Mouse (Mus musculus) stomach, embryonic 16.5 days (tissue): ENCODE data around the gene Sqstm1. TPM values are rescaled to one million over a fixed set of nuclear protein-coding genes. Genes with fewer than 3 reads are reported as not detected.

Experiments used
- ATAC-seq: fragments of 200-750 bp; cut with Nextera tagmentation; 2 replicates; pipeline ENCODE4 v1.8.0; 2017; ENCODE audit warnings: moderate number of reproducible peaks, moderate TSS enrichment; ENCODE audit not compliant: insufficient read depth, low FRiP score
- H3K27ac ChIP-seq: fragments of 300-500 bp; sonication (generic); 2 replicates; pipeline ENCODE4 v1.5.1; 2014; ENCODE audit warnings: low read length
- H3K27me3 ChIP-seq: fragments of 300-500 bp; sonication (generic); 2 replicates; pipeline ENCODE4 v1.6.1; 2014; ENCODE audit warnings: low read length, control low read depth, mixed read lengths; ENCODE audit not compliant: control insufficient read depth, insufficient read depth
- H3K36me3 ChIP-seq: fragments of 300-500 bp; sonication (generic); 2 replicates; pipeline ENCODE4 v1.6.1; 2014; ENCODE audit warnings: low read length; ENCODE audit not compliant: control insufficient read depth, insufficient read depth
- H3K4me1 ChIP-seq: fragments of 300-500 bp; sonication (generic); 2 replicates; pipeline ENCODE4 v1.6.1; 2014; ENCODE audit warnings: low read length, control low read depth, mixed read lengths; ENCODE audit not compliant: control insufficient read depth, insufficient read depth
- H3K4me2 ChIP-seq: fragments of 300-500 bp; sonication (generic); 2 replicates; pipeline ENCODE4 v1.6.1; 2014; ENCODE audit warnings: low read depth, low read length, mixed read lengths
- H3K4me3 ChIP-seq: fragments of 300-500 bp; sonication (generic); replicated peaks from 2 replicates; pipeline ENCODE4 v1.5.1; 2014; ENCODE audit warnings: mild to moderate bottlenecking, low read length
- H3K9ac ChIP-seq: fragments of 300-500 bp; sonication (generic); 2 replicates; pipeline ENCODE4 v1.6.1; 2014; ENCODE audit warnings: low read length
- H3K9me3 ChIP-seq: fragments of 300-500 bp; sonication (generic); replicated peaks from 2 replicates; pipeline ENCODE4 v1.6.1; 2016; ENCODE audit warnings: low read length, control low read depth; ENCODE audit not compliant: control insufficient read depth
- WGBS: fragments of 180-500 bp; shearing (Covaris S2); extraction: QIAGEN DNeasy Blood & Tissue Kit; methylation state at CpG from one replicate; pipeline ENCODE4 v1.1.7; 2014; 5-methylcytosine and 5-hydroxymethylcytosine counted together
- polyA plus RNA-seq: library from polyadenylated mRNA; unstranded; fragments of >200 nt; fragmentation: Nextera tagmentation; extraction: Ambion mirVana; gene quantifications from 2 replicates; pipeline ENCODE4 v1.2.1, GENCODE M21; 2015

Sqstm1 gene
- polyA plus RNA-seq, 1 experiment from 2014 or later, result 202 TPM

DNA sequence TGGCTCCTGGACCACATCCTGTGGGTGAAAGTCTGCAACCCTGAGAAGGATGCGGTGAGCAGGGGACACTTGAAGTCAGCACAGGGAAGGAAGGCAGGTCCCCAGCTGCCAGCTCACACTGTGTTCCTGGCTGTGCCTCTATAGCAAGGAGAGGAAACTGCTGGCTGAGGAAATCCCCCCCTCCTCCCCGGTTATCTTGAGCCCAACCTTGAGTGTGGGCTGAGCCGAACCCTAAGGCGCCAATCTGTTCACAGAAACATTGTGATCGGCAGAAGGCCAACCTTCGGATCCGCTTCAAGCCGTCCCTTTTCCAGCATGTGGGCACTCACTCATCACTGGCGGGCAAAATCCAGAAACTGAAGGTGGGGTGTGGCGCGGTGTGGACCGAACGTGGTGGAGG, 22.4 kb upstream of the Sqstm1 start:
- Histone ChIP-seq H3K9me3 (no peaks in the 10 kb centered on the region), H3K4me2 (no peak overlapping the region), H3K9ac (no peak overlapping the region), H3K4me3 (no peak overlapping the region), H3K27ac (no peak overlapping the region), H3K27me3 (peaks cover 9% of the 10 kb centered on the region; the same call in 1 of the 2 replicates), H3K36me3 (peaks cover 18% of the 10 kb centered on the region; the same call in 1 of the 2 replicates), H3K4me1 (peaks cover 35% of the 10 kb centered on the region)
- no peak for ATAC-seq
- 92% methylated on average over 13 of the region's 13 CpGs for WGBS

DNA sequence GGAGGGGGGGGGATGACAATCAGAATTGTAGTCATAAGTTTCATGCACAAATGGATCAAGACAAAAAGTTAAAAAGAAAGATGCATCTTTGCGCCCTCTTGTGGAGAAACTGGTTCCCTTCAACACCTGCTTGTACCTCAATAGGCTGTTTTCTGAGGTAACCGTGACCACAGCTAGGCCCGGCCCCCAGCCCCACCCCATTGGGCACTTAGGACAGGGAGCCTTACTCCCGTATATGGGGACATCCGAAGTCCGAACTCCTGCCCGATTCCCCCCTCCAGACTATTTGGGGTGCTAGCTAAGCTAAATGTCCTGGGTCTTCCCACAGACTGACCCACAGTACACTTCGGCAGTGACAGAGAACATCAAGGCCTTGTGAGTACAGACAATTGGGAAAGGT, 20.8 kb upstream of the Sqstm1 start:
- H3K27ac ChIP-seq, result no peak overlapping the region
- H3K4me1 ChIP-seq, result peaks cover 41% of the 10 kb centered on the region
- 21% methylated on average over 8 of the region's 8 CpGs for WGBS
- peaks cover 18% of the 10 kb centered on the region; the same call in 1 of the 2 replicates for H3K36me3 ChIP-seq
- H3K9ac ChIP-seq, result no peak overlapping the region
- no peak overlapping the region for H3K4me3 ChIP-seq
- peak overlapping the region; percentile 48; the same call in 1 of the 2 replicates for H3K4me2 ChIP-seq
- no peaks in the 10 kb centered on the region for H3K9me3 ChIP-seq
- ATAC-seq, result no peak
- no peaks in the 10 kb centered on the region for H3K27me3 ChIP-seq

- no peaks in the 10 kb centered on the region for H3K9me3 ChIP-seq
- peak overlapping the region; percentile 44; the same call in 1 of the 2 replicates for H3K9ac ChIP-seq
- H3K36me3 ChIP-seq, result peaks cover 18% of the 10 kb centered on the region; the same call in 1 of the 2 replicates
- H3K4me2 ChIP-seq, result peak overlapping the region; percentile 48
- ATAC-seq, result peak; percentile 22; the same call in 1 of the 2 replicates
- H3K27me3 ChIP-seq, result no peaks in the 10 kb centered on the region
- WGBS, result 38% methylated on average over 45 of the region's 45 CpGs
- 0 out of 2 replicates have a peak overlapping the region, but pooled peaks have one; percentile 22 for H3K4me3 ChIP-seq
- peaks cover 41% of the 10 kb centered on the region for H3K4me1 ChIP-seq
- no peak overlapping the region for H3K27ac ChIP-seq
Measured at GRCm38 (mm10) chr11:50230481-50231304, 20.1 kb upstream of the Sqstm1 start.

GRCm38 (mm10) chr11:50229252-50229910, 18.8 kb upstream of the Sqstm1 start:
- H3K4me1 ChIP-seq, result peaks cover 41% of the 10 kb centered on the region
- 59% methylated on average over 7 of the region's 7 CpGs for WGBS
- H3K9me3 ChIP-seq, result no peaks in the 10 kb centered on the region
- no peak overlapping the region for H3K4me3 ChIP-seq
- peaks cover 13% of the 10 kb centered on the region; the same call in 1 of the 2 replicates for H3K36me3 ChIP-seq
- H3K9ac ChIP-seq, result no peak overlapping the region
- H3K4me2 ChIP-seq, result no peak overlapping the region
- ATAC-seq, result no peak
- H3K27me3 ChIP-seq, result no peaks in the 10 kb centered on the region
- no peak overlapping the region for H3K27ac ChIP-seq

GRCm38 (mm10) chr11:50228772-50229171, 18.1 kb upstream of the Sqstm1 start:
- Histone ChIP-seq H3K27ac (no peak overlapping the region), H3K4me3 (no peak overlapping the region), H3K9me3 (no peaks in the 10 kb centered on the region), H3K4me2 (no peak overlapping the region), H3K9ac (peak overlapping the region; percentile 46; the same call in 1 of the 2 replicates), H3K4me1 (peaks cover 46% of the 10 kb centered on the region), H3K27me3 (no peaks in the 10 kb centered on the region), H3K36me3 (peaks cover 11% of the 10 kb centered on the region; the same call in 1 of the 2 replicates)
- ATAC-seq, result no peak
- 43% methylated on average over 3 of the region's 3 CpGs for WGBS

- Histone ChIP-seq H3K36me3 (peaks cover 1% of the 10 kb centered on the region; the same call in 1 of the 2 replicates), H3K4me1 (peaks cover 47% of the 10 kb centered on the region)
- WGBS, result 76% methylated on average over 4 of the region's 4 CpGs
Measured at GRCm38 (mm10) chr11:50227736-50228135, 17.1 kb upstream of the Sqstm1 start.

GRCm38 (mm10) chr11:50227226-50227625, 16.6 kb upstream of the Sqstm1 start:
- no peak overlapping the region for H3K27ac ChIP-seq

More at GRCm38 (mm10) chr11:50227736-50228135, 17.1 kb upstream of the Sqstm1 start:
- Histone ChIP-seq H3K9me3 (no peaks in the 10 kb centered on the region), H3K27ac (no peak overlapping the region), H3K9ac (no peak overlapping the region), H3K4me3 (no peak overlapping the region), H3K4me2 (no peak overlapping the region), H3K27me3 (no peaks in the 10 kb centered on the region)
- no peak for ATAC-seq

GRCm38 (mm10) chr11:50226406-50226805, 15.8 kb upstream of the Sqstm1 start:
- ATAC-seq, result no peak
- H3K9me3 ChIP-seq, result no peaks in the 10 kb centered on the region
- H3K27me3 ChIP-seq, result no peaks in the 10 kb centered on the region
- 37% methylated on average over 2 of the region's 2 CpGs for WGBS
- H3K9ac ChIP-seq, result peak overlapping the region; percentile 99
- H3K36me3 ChIP-seq, result no peaks in the 10 kb centered on the region
- peak overlapping the region; percentile 92 for H3K4me2 ChIP-seq
- peaks cover 47% of the 10 kb centered on the region for H3K4me1 ChIP-seq
- peak overlapping the region; percentile 85 for H3K4me3 ChIP-seq
- H3K27ac ChIP-seq, result peak overlapping the region; percentile 88; the same call in 1 of the 2 replicates

More at GRCm38 (mm10) chr11:50227226-50227625, 16.6 kb upstream of the Sqstm1 start:
- H3K9me3 ChIP-seq, result no peaks in the 10 kb centered on the region
- no peaks in the 10 kb centered on the region for H3K36me3 ChIP-seq
- 0 out of 2 replicates have a peak overlapping the region, but pooled peaks have one; percentile 99 for H3K9ac ChIP-seq
- ATAC-seq, result no peak
- H3K27me3 ChIP-seq, result no peaks in the 10 kb centered on the region
- H3K4me3 ChIP-seq, result no peak overlapping the region
- H3K4me2 ChIP-seq, result 0 out of 2 replicates have a peak overlapping the region, but pooled peaks have one; percentile 92
- peaks cover 47% of the 10 kb centered on the region for H3K4me1 ChIP-seq
- 65% methylated on average over 3 of the region's 3 CpGs for WGBS
